Mouse (Mus musculus): ENCODE measurements around the gene Dctn2. TPM values are rescaled to one million over a fixed set of nuclear protein-coding genes. Genes with fewer than 3 reads are reported as not detected.
A peak's percentile ranks its signal among the peaks of the same experiment; 100 is the strongest.

The Dctn2 gene
- polyA plus RNA-seq, 1 experiment from 2014 or later, result 230 TPM

DNA sequence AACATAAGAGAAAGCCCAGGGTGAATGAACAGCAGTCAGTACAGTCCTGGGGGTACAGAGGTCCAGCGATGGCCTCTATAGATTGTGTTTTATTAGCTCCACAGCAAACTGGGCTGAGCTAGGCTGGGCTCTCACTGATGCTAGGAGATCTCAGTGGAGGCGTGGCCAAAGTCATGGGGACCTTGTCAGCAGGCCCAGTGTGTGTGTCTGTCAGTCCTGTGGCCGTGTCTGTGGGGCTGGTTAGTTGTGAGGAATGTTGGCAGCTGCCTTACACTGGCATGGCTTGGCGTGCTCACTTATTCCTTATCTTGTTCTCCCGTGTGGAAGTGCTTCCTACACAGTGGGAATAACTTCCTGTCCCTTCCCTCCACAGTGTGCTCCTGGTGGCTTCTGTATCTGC, 2.2 kb downstream of the Dctn2 start:
- peaks cover 13% of the 10 kb centered on the region for H3K4me1 ChIP-seq (ENCODE audit: control insufficient read depth, insufficient read depth, low read length)
- no peak overlapping the region for H3K4me2 ChIP-seq (ENCODE audit: low read depth)
- DNase-seq (ENCODE audit: low spot score), result no peak
- WGBS, result 86% methylated on average over 5 of the region's 5 CpGs
- peaks cover 4% of the 10 kb centered on the region; the same call in 1 of the 2 replicates for H3K36me3 ChIP-seq (ENCODE audit: control insufficient read depth, insufficient read depth, low read length)
- H3K4me3 ChIP-seq (ENCODE audit: low read depth, low read length), result no peak overlapping the region
- no peak for ATAC-seq (ENCODE audit: insufficient read depth, low FRiP score, low TSS enrichment)
- H3K27ac ChIP-seq (ENCODE audit: low read depth, low read length), result 0 out of 2 replicates have a peak overlapping the region, but pooled peaks have one; percentile 8
- H3K9ac ChIP-seq (ENCODE audit: low read length), result no peak overlapping the region
- H3K9me3 ChIP-seq (ENCODE audit: control insufficient read depth, low read length), result no peaks in the 10 kb centered on the region
- peaks cover 6% of the 10 kb centered on the region for H3K27me3 ChIP-seq (ENCODE audit: control insufficient read depth, insufficient read depth, low read length)

GRCm38 (mm10) chr10:127269036-127269435, 2.9 kb downstream of the Dctn2 start:
- H3K9ac ChIP-seq (ENCODE audit: low read length), result no peak overlapping the region
- H3K9me3 ChIP-seq (ENCODE audit: control insufficient read depth, low read length), result no peaks in the 10 kb centered on the region
- H3K4me2 ChIP-seq (ENCODE audit: low read depth), result no peak overlapping the region
- H3K4me1 ChIP-seq (ENCODE audit: control insufficient read depth, insufficient read depth, low read length), result peaks cover 13% of the 10 kb centered on the region
- H3K27me3 ChIP-seq (ENCODE audit: control insufficient read depth, insufficient read depth, low read length), result 0 out of 2 replicates have a peak, but pooled peaks cover 2% of the 10 kb centered on the region
- ATAC-seq (ENCODE audit: insufficient read depth, low FRiP score, low TSS enrichment) (no peak), DNase-seq (ENCODE audit: low spot score) (no peak)
- H3K36me3 ChIP-seq (ENCODE audit: control insufficient read depth, insufficient read depth, low read length), result peaks cover 4% of the 10 kb centered on the region; the same call in 1 of the 2 replicates
- WGBS, result 86% methylated on average over 12 of the region's 12 CpGs
- H3K27ac ChIP-seq (ENCODE audit: low read depth, low read length), result no peak overlapping the region
- no peak overlapping the region; the same call in 1 of the 2 replicates for H3K4me3 ChIP-seq (ENCODE audit: low read depth, low read length)

DNA sequence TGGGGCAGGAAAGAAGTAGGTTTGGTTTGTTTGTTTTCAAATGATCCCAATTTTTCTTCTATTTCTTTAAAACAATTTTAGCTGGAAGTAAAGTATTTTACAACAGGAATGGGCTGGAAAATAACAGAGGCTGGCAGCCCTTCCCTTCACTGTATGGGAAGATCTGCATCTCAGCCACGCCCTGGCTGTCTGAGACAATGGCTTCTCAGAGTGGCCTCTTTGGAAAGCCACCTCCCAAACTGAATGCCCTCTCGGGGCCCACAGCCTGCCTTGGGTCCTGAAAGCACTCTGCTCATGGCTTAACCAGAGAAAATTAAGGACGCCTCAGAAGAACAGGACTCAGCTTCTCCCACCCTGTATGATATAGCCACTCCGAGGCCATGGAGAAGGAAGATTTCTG, 3.7 kb downstream of the Dctn2 start:
- H3K27me3 ChIP-seq (ENCODE audit: control insufficient read depth, insufficient read depth, low read length), result no peaks in the 10 kb centered on the region
- H3K4me3 ChIP-seq (ENCODE audit: low read depth, low read length), result no peak overlapping the region
- peaks cover 4% of the 10 kb centered on the region; the same call in 1 of the 2 replicates for H3K36me3 ChIP-seq (ENCODE audit: control insufficient read depth, insufficient read depth, low read length)
- no peak overlapping the region for H3K4me2 ChIP-seq (ENCODE audit: low read depth)
- ATAC-seq (ENCODE audit: insufficient read depth, low FRiP score, low TSS enrichment) (no peak), DNase-seq (ENCODE audit: low spot score) (no peak)
- 70% methylated on average over 4 of the region's 4 CpGs for WGBS
- H3K27ac ChIP-seq (ENCODE audit: low read depth, low read length), result no peak overlapping the region
- H3K9me3 ChIP-seq (ENCODE audit: control insufficient read depth, low read length), result no peaks in the 10 kb centered on the region
- peaks cover 13% of the 10 kb centered on the region for H3K4me1 ChIP-seq (ENCODE audit: control insufficient read depth, insufficient read depth, low read length)
- no peak overlapping the region for H3K9ac ChIP-seq (ENCODE audit: low read length)

DNA sequence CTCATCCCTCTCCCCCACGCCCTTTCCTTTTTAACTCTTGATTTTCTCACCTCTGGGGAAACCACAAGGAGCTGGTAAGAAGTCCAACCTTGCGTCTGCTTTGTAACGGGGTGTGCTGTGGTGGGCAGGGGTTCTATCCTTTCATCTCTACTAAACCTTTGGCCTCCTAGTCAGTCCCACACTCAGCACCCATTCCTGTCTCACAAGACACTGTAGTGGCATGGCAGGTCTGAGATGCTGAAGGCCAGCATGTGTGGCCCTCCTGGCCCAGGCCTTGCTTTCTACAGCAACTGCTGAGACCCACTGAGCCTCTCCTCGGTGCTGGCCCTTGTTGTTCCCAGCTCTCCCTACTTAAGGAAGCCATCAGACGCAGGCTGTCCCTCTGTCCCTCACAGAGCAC, 6.2 kb downstream of the Dctn2 start:
- WGBS, result 89% methylated on average over 5 of the region's 5 CpGs
- no peak overlapping the region for H3K4me3 ChIP-seq (ENCODE audit: low read depth, low read length)
- H3K4me1 ChIP-seq (ENCODE audit: control insufficient read depth, insufficient read depth, low read length), result peaks cover 7% of the 10 kb centered on the region
- H3K4me2 ChIP-seq (ENCODE audit: low read depth), result no peak overlapping the region
- ATAC-seq (ENCODE audit: insufficient read depth, low FRiP score, low TSS enrichment) (no peak), DNase-seq (ENCODE audit: low spot score) (no peak)
- no peak overlapping the region for H3K27ac ChIP-seq (ENCODE audit: low read depth, low read length)
- H3K9me3 ChIP-seq (ENCODE audit: control insufficient read depth, low read length), result no peaks in the 10 kb centered on the region
- H3K27me3 ChIP-seq (ENCODE audit: control insufficient read depth, insufficient read depth, low read length), result no peaks in the 10 kb centered on the region
- peaks cover 11% of the 10 kb centered on the region for H3K36me3 ChIP-seq (ENCODE audit: control insufficient read depth, insufficient read depth, low read length)
- no peak overlapping the region for H3K9ac ChIP-seq (ENCODE audit: low read length)

- H3K4me1 ChIP-seq (ENCODE audit: control insufficient read depth, insufficient read depth, low read length), result no peaks in the 10 kb centered on the region; the same call in 1 of the 2 replicates
- DNase-seq (ENCODE audit: low spot score), result no peak
- no peak overlapping the region for H3K9ac ChIP-seq (ENCODE audit: low read length)
- no peak overlapping the region for H3K4me3 ChIP-seq (ENCODE audit: low read depth, low read length)
- no peak overlapping the region for H3K4me2 ChIP-seq (ENCODE audit: low read depth)
- no peak overlapping the region for H3K27ac ChIP-seq (ENCODE audit: low read depth, low read length)
- H3K27me3 ChIP-seq (ENCODE audit: control insufficient read depth, insufficient read depth, low read length), result no peaks in the 10 kb centered on the region
- no peaks in the 10 kb centered on the region for H3K9me3 ChIP-seq (ENCODE audit: control insufficient read depth, low read length)
- WGBS, result 93% methylated on average over 11 of the region's 11 CpGs
- ATAC-seq (ENCODE audit: insufficient read depth, low FRiP score, low TSS enrichment), result no peak
- peaks cover 18% of the 10 kb centered on the region for H3K36me3 ChIP-seq (ENCODE audit: control insufficient read depth, insufficient read depth, low read length)
These were observed 8.3 kb downstream of the Dctn2 start for GRCm38 (mm10) chr10:127274261-127275022.

GRCm38 (mm10) chr10:127279730-127280129, 13.6 kb downstream of the Dctn2 start:
- no peak for DNase-seq (ENCODE audit: low spot score)
- no peak for ATAC-seq (ENCODE audit: insufficient read depth, low FRiP score, low TSS enrichment)
- peaks cover 47% of the 10 kb centered on the region for H3K36me3 ChIP-seq (ENCODE audit: control insufficient read depth, insufficient read depth, low read length)

DNA sequence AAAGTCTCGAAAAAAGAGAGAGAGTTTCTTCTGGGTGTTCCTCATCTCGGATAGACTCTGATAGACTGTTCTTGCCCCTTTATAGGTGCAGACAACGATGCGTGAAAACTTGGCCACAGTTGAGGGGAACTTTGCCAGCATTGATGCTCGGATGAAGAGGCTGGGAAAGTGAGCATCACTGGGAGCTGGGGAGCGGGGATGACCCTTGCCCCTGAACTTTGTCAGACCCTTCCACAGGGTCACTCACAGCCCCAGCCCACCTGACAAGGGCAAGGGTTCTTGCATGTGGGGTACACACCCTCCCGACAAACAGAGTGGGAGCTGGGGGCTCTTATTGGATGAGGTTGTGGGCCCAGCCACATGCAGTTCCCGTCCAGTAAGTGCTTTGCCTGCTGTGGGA, 15.1 kb downstream of the Dctn2 start:
- no peak overlapping the region for H3K27ac ChIP-seq (ENCODE audit: low read depth, low read length)
- no peaks in the 10 kb centered on the region for H3K9me3 ChIP-seq (ENCODE audit: control insufficient read depth, low read length)

More at GRCm38 (mm10) chr10:127279730-127280129, 13.6 kb downstream of the Dctn2 start:
- H3K4me2 ChIP-seq (ENCODE audit: low read depth), result no peak overlapping the region
- no peak overlapping the region for H3K27ac ChIP-seq (ENCODE audit: low read depth, low read length)
- H3K27me3 ChIP-seq (ENCODE audit: control insufficient read depth, insufficient read depth, low read length), result no peaks in the 10 kb centered on the region
- H3K9me3 ChIP-seq (ENCODE audit: control insufficient read depth, low read length), result no peaks in the 10 kb centered on the region
- 90% methylated on average over 2 of the region's 2 CpGs for WGBS
- no peak overlapping the region for H3K4me3 ChIP-seq (ENCODE audit: low read depth, low read length)
- H3K4me1 ChIP-seq (ENCODE audit: control insufficient read depth, insufficient read depth, low read length), result no peaks in the 10 kb centered on the region
- H3K9ac ChIP-seq (ENCODE audit: low read length), result no peak overlapping the region

GRCm38 (mm10) chr10:127282620-127283215, 16.6 kb downstream of the Dctn2 start:
- Histone ChIP-seq H3K4me2 (ENCODE audit: low read depth) (no peak overlapping the region), H3K9ac (ENCODE audit: low read length) (no peak overlapping the region), H3K36me3 (ENCODE audit: control insufficient read depth, insufficient read depth, low read length) (peaks cover 49% of the 10 kb centered on the region), H3K9me3 (ENCODE audit: control insufficient read depth, low read length) (no peaks in the 10 kb centered on the region), H3K27me3 (ENCODE audit: control insufficient read depth, insufficient read depth, low read length) (no peaks in the 10 kb centered on the region), H3K4me1 (ENCODE audit: control insufficient read depth, insufficient read depth, low read length) (peaks cover 16% of the 10 kb centered on the region), H3K27ac (ENCODE audit: low read depth, low read length) (no peak overlapping the region), H3K4me3 (ENCODE audit: low read depth, low read length) (no peak overlapping the region)
- ATAC-seq (ENCODE audit: insufficient read depth, low FRiP score, low TSS enrichment) (no peak), DNase-seq (ENCODE audit: low spot score) (no peak)
- 86% methylated on average over 13 of the region's 13 CpGs for WGBS

More for the DNA sequence above, 15.1 kb downstream of the Dctn2 start:
- Histone ChIP-seq H3K4me2 (ENCODE audit: low read depth) (no peak overlapping the region), H3K4me1 (ENCODE audit: control insufficient read depth, insufficient read depth, low read length) (peaks cover 2% of the 10 kb centered on the region), H3K4me3 (ENCODE audit: low read depth, low read length) (no peak overlapping the region), H3K36me3 (ENCODE audit: control insufficient read depth, insufficient read depth, low read length) (peaks cover 50% of the 10 kb centered on the region), H3K9ac (ENCODE audit: low read length) (no peak overlapping the region), H3K27me3 (ENCODE audit: control insufficient read depth, insufficient read depth, low read length) (no peaks in the 10 kb centered on the region)
- DNase-seq (ENCODE audit: low spot score) (no peak), ATAC-seq (ENCODE audit: insufficient read depth, low FRiP score, low TSS enrichment) (no peak)
- WGBS, result 91% methylated on average over 8 of the region's 8 CpGs
